Mouse (Mus musculus): Measurements from ENCODE around the gene Ssbp4.

Ssbp4 gene

DNA sequence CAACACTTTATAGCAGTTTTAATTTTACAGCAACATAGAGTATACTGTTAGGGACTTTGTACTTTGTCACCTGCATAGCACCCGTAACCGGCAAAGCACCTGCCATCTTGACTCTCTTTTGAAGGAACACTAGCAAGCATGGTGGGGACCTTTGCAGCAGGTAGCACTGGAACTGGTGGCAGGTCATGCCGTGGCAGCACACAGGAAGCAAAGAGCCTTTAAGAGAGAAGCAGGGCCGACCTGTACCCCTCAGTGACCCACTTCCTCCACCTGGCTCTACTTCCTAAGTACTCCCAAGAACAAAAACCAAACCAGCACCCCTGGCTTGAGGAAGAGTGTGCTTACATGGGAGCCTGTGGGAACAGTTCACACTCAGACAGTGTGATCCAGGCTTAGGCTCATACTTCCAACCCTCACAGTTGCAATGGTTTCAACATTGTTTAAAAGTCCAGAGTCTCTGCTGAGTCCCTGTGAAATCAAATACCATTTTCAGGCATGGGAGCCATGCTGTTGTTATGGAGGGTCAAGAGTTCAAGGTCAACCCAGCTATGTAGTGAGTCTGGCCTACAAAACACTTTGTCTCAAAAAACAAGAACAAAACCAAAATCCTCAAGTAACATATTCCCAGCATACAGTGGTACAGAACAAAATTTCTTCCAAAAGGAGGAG, 53.5 kb downstream of the Ssbp4 start:
- DNase-seq (ENCODE audit: low read depth, low spot score), result no peak

DNA sequence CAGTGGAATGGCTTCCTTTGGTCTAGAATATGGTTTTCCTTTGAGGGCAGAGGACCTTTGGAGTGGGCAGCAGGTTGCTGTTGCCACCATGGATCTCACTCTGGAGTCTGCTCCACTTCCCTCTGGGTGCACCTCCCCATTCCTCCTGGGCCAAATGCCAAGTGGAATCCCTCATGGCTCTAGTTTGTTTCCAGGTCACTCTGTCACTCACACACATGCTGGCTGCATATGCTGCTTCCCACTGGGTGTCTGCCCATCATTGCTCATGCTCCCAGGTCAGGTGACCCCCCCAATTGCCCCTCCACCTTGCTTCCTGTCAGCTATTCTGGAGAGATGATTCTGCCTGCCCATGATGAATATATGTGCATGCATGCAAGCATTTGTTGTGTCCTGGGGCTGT, 54.9 kb downstream of the Ssbp4 start:
- no peak for DNase-seq (ENCODE audit: low read depth, low spot score)

GRCm38 (mm10) chr8:70552836-70553235, 55.8 kb downstream of the Ssbp4 start:
- no peak for DNase-seq (ENCODE audit: low read depth, low spot score)

GRCm38 (mm10) chr8:70551558-70552161, 57.0 kb downstream of the Ssbp4 start:
- no peak for DNase-seq (ENCODE audit: low read depth, low spot score)

DNA sequence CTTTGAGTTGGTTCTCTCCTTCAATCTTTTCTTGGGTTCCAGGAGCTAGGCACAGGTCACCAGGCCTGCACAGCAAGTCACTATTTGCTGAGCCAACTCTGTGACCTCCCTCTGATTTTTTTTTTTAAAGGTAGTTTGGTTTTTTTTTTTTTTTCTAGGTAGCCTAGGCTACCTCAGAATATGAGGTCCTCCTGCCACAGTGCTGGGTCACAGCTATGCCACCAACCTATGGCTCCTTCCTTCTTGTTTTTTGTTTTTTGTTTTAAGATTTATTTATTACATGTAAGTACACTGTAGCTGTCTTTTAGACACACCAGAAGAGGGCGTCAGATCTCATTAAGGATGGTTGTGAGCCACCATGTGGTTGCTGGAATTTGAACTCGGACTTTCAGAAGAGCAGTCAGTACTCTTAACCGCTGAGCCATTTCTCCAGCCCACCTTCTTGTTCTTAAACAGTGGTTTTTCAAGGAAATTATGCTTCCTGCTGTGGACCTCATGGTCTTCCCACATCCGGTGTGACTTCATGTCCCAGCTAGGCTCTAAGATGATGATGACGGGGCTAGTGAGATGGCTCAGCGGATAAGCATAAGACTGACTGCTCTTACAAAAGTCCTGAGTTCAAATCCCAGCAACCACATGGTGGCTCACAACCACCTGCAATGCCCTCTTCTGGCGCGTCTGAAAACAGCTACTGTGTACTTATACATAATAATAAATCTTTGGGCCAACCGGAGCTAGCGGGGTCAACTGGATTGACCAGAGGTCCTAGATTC, 59.1 kb downstream of the Ssbp4 start:
- no peak for DNase-seq (ENCODE audit: low read depth, low spot score)

- DNase-seq (ENCODE audit: low read depth, low spot score), result no peak
Measured at GRCm38 (mm10) chr8:70547762-70548161, 60.9 kb downstream of the Ssbp4 start.

All from retina, postnatal 7 days (tissue).